Mouse (Mus musculus) layer of hippocampus, adult 8-10 months (tissue): ENCODE results near the gene Dzip1. TPM values are rescaled to one million over a fixed set of nuclear protein-coding genes. Genes with fewer than 3 reads are reported as not detected.

ENCODE experiments used
- DNase-seq, 2 experiments: peaks; one replicate each; pipeline ENCODE4 v3.0.0; 2022; ENCODE audit warnings: low spot score in 2 of 2
- total RNA-seq, 4 experiments: library from RNA; stranded (reverse); gene quantifications; 2 replicates each; pipeline ENCODE4 v1.2.4; 2022

Gene Dzip1
- total RNA-seq, 4 experiments from 2014 or later, result 103 to 148 (median 130) TPM

GRCm38 (mm10) chr14:118874126-118874525 lies 51.1 kb downstream of the Dzip1 start:
- no peak for DNase-seq

GRCm38 (mm10) chr14:118869712-118870111 lies 55.5 kb downstream of the Dzip1 start:
- no peak for DNase-seq

GRCm38 (mm10) chr14:118868102-118868724 lies 57.0 kb downstream of the Dzip1 start:
- no peak for DNase-seq

- no peak for DNase-seq
Measured at GRCm38 (mm10) chr14:118867366-118867765, 57.9 kb downstream of the Dzip1 start.

GRCm38 (mm10) chr14:118866014-118866811 lies 59.0 kb downstream of the Dzip1 start:
- no peak for DNase-seq

GRCm38 (mm10) chr14:118864905-118865304 lies 60.4 kb downstream of the Dzip1 start:
- no peak for DNase-seq

- no peak for DNase-seq
Measured at GRCm38 (mm10) chr14:118862253-118862652, 63.0 kb downstream of the Dzip1 start.

GRCm38 (mm10) chr14:118858318-118858717 lies 66.9 kb downstream of the Dzip1 start:
- no peak for DNase-seq

GRCm38 (mm10) chr14:118856563-118856962 lies 68.7 kb downstream of the Dzip1 start:
- DNase-seq, result no peak

GRCm38 (mm10) chr14:118855141-118855800 lies 70.0 kb downstream of the Dzip1 start:
- DNase-seq, result no peak

GRCm38 (mm10) chr14:118854371-118855114 lies 70.7 kb downstream of the Dzip1 start:
- peak in 1 of 2 experiments; percentile 19 for DNase-seq

GRCm38 (mm10) chr14:118851496-118852107 lies 73.7 kb downstream of the Dzip1 start:
- no peak for DNase-seq

- no peak for DNase-seq
Measured at GRCm38 (mm10) chr14:118850696-118851035, 74.6 kb downstream of the Dzip1 start.

- DNase-seq, result no peak
Measured at GRCm38 (mm10) chr14:118850011-118850695, 75.1 kb downstream of the Dzip1 start.

- DNase-seq, result no peak
Measured at GRCm38 (mm10) chr14:118848171-118848570, 77.1 kb downstream of the Dzip1 start.

GRCm38 (mm10) chr14:118846834-118847233 lies 78.4 kb downstream of the Dzip1 start:
- DNase-seq, result no peak

GRCm38 (mm10) chr14:118842353-118842752 lies 82.9 kb downstream of the Dzip1 start:
- DNase-seq, result no peak

- no peak for DNase-seq
Measured at GRCm38 (mm10) chr14:118840027-118840426, 85.2 kb downstream of the Dzip1 start.

- no peak for DNase-seq
Measured at GRCm38 (mm10) chr14:118839416-118839815, 85.8 kb downstream of the Dzip1 start.

GRCm38 (mm10) chr14:118838556-118839120 lies 86.6 kb downstream of the Dzip1 start:
- no peak for DNase-seq
